Mouse (Mus musculus) bone marrow macrophage, adult 2 months (primary cell): ENCODE data around the gene 4931428F04Rik.

Experiments
- CTCF ChIP-seq: IDR thresholded peaks from 2 replicates; pipeline ENCODE4 v1.5.1; 2012; ENCODE audit warnings: low read depth, mild to moderate bottlenecking, low read length, moderate library complexity
- POLR2A ChIP-seq: IDR thresholded peaks from 2 replicates; pipeline ENCODE4 v1.6.1; 2012; ENCODE audit warnings: mild to moderate bottlenecking, low read depth, low read length, borderline replicate concordance

DNA sequence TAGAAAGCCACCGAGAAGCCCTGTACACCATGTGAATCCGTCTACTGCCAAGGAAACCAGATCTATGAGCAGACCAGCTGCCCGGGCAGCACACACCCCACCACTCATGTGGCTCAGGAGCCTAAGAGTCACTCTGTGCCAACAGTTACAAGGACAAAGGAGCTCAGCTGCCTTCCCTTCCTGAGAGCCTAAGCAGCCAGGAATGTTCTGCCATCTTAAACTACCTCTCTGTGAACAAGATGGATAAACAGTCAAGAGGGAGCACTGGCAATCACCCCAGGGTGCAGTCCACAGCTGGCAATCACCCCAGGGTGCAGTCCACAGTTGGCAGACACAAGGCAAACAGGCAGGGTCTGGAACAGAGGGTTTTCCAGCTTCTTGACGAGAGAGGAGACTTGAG, 28.3 kb upstream of the 4931428F04Rik start:
- TF ChIP-seq POLR2A (no peak), CTCF (no peak)
